9 mouse cellular contexts compared by ENCODE assay signal in genomic region chr2:180892841-180893521, GRCm38 (mm10). TPM values are rescaled to one million over a fixed set of nuclear protein-coding genes. Genes with fewer than 3 reads are reported as not detected.
DNase-seq lines count a peak whose midpoint lies in the region; ATAC-seq lines count a peak whose summit lies in the region.
"Had no signal": no experiment of that assay in that cellular context is flagged by ENCODE, and none has a peak within 500 bp of the region (broad histone marks: within the 10 kb centered on the region; RNA-seq: fewer than 3 reads in every experiment).

No protein-coding gene starts in this region.

- no peaks in the 10 kb centered on the region for H3K4me1 ChIP-seq in brown adipose tissue, adult 24 weeks (ENCODE audit: control insufficient read depth, insufficient read depth, insufficient read length, low read length)
- H3K4me1 ChIP-seq in forebrain, embryonic 14.5 days (ENCODE audit: control insufficient read depth, insufficient read depth, low read length): peaks cover 24% of the 10 kb centered on the region
- H3K4me1 ChIP-seq in liver, embryonic 12.5 days: peaks cover 19% of the 10 kb centered on the region

- H3K4me3 ChIP-seq in brown adipose tissue, adult 24 weeks (ENCODE audit: insufficient read depth, low read depth, low read length): peak overlapping the region; percentile 53
- H3K4me3 ChIP-seq in forebrain, embryonic 14.5 days (ENCODE audit: low read depth, low read length): peak overlapping the region; percentile 79
- H3K4me3 ChIP-seq in liver, embryonic 12.5 days: peak overlapping the region; percentile 39

- no peaks in the 10 kb centered on the region for H3K9me3 ChIP-seq in forebrain, embryonic 14.5 days (replicated peaks; ENCODE audit: control insufficient read depth, low read length)
- no peaks in the 10 kb centered on the region for H3K9me3 ChIP-seq in liver, embryonic 12.5 days (replicated peaks)

- under 1% methylated on average over 87 of the region's 97 CpGs for WGBS in forebrain, embryonic 14.5 days
- WGBS in liver, embryonic 12.5 days (ENCODE audit: insufficient replicate concordance): 3% methylated on average over 90 of the region's 97 CpGs

- peak; percentile 49 for ATAC-seq in forebrain, embryonic 14.5 days
- no peak for ATAC-seq in liver, embryonic 12.5 days

- peak overlapping the region; percentile 60 for H3K4me2 ChIP-seq in forebrain, embryonic 14.5 days (ENCODE audit: low read length)
- H3K4me2 ChIP-seq in liver, embryonic 12.5 days: peak overlapping the region; percentile 60

- 0 out of 2 replicates have a peak, but pooled peaks cover 14% of the 10 kb centered on the region for H3K27me3 ChIP-seq in forebrain, embryonic 14.5 days (replicated peaks; ENCODE audit: control insufficient read depth, insufficient read depth, low read length)
- H3K27me3 ChIP-seq in liver, embryonic 12.5 days (replicated peaks): peaks cover 100% of the 10 kb centered on the region

- no peak overlapping the region for H3K27ac ChIP-seq in brown adipose tissue, adult 24 weeks (replicated peaks; ENCODE audit: low read depth, low read length)
- peak overlapping the region; percentile 99 for H3K27ac ChIP-seq in forebrain, embryonic 14.5 days (ENCODE audit: low read depth, low read length)
- H3K27ac ChIP-seq in liver, embryonic 12.5 days: no peak overlapping the region

- peaks cover 4% of the 10 kb centered on the region; the same call in 1 of the 2 replicates for H3K36me3 ChIP-seq in forebrain, embryonic 14.5 days (ENCODE audit: control insufficient read depth, insufficient read depth, low read length)
- no peaks in the 10 kb centered on the region for H3K36me3 ChIP-seq in liver, embryonic 12.5 days

- H3K9ac ChIP-seq in forebrain, embryonic 14.5 days (ENCODE audit: low read length): peak overlapping the region; percentile 99
- no peak overlapping the region for H3K9ac ChIP-seq in liver, embryonic 12.5 days

- peak; percentile 35 for DNase-seq in adrenal gland, adult 18-20 months (ENCODE audit: low spot score in 2 of 2)
- no peak for DNase-seq in adrenal gland, adult 8-10 months
- peak; percentile 94 for DNase-seq in forebrain, embryonic 14.5 days (ENCODE audit: low spot score)
- DNase-seq in kidney, postnatal 10 days: peak; percentile 22
- DNase-seq in right cerebral cortex, postnatal 36 days (ENCODE audit: low spot score in 2 of 2): peak; percentile 90 to 92
- no peak for DNase-seq in adipocyte (ENCODE audit: low spot score)

RNA-seq across cellular contexts. Expression of gene Ythdf1, which starts 27.8 kb away (rescaled TPM):
- 10 to 100 TPM; 48.5 to 51.9 TPM for total RNA-seq in adrenal gland, adult 18-20 months (2021)
- 10 to 100 TPM; 46.5 to 59.6 (median 53.0) TPM for total RNA-seq in adrenal gland, adult 8-10 months (2022)
- polyA plus RNA-seq in brown adipose tissue, adult 24 weeks (2012; ENCODE audit: insufficient read depth, insufficient read length, missing spikeins): 17.6 and 25.7 TPM in 2 replicates
- 24.5 and 36.8 TPM in 2 replicates for polyA plus RNA-seq in forebrain, embryonic 14.5 days (2014; fragmentation: Nextera tagmentation; extraction: Ambion mirVana)
- 42.3 and 42.6 TPM in 2 replicates for polyA plus RNA-seq in liver, embryonic 12.5 days (2016; fragmentation: Nextera tagmentation; extraction: Ambion mirVana)

RNA-seq across cellular contexts. Expression of gene Birc7, which starts 35.8 kb away (rescaled TPM):
- total RNA-seq in adrenal gland, adult 18-20 months (2021): not detected
- total RNA-seq in adrenal gland, adult 8-10 months (2022): not detected
- polyA plus RNA-seq in brown adipose tissue, adult 24 weeks (2012; ENCODE audit: insufficient read depth, insufficient read length, missing spikeins): not detected in 2 replicates
- not detected in 2 replicates for polyA plus RNA-seq in forebrain, embryonic 14.5 days (2014; fragmentation: Nextera tagmentation; extraction: Ambion mirVana)
- not detected in 2 replicates for polyA plus RNA-seq in liver, embryonic 12.5 days (2016; fragmentation: Nextera tagmentation; extraction: Ambion mirVana)
- total RNA-seq: heart, postnatal 14 days had no signal

Comparison
In these comparisons a context has a peak if more than half of its experiments do, and no peak if none do; other contexts are left out.
1. DNase-seq: peak in adrenal gland, adult 18-20 months (2 of 2), forebrain, embryonic 14.5 days (single experiment), kidney, postnatal 10 days (single experiment) and right cerebral cortex, postnatal 36 days (2 of 2); none in adrenal gland, adult 8-10 months (single experiment) and adipocyte (single experiment).
2. Peak in every context shown above with its lines, with median percentiles within 50 percentile points of each other: H3K4me3 ChIP-seq.